Mouse (Mus musculus) layer of hippocampus, adult 11-12 months (tissue): Measurements from ENCODE around the gene Hjurp.
"Not testable (repeated sequence)": the region's sequence is repeated elsewhere in the genome, so short reads cannot be mapped to it uniquely, and the experiment has no call there.

Source experiments
- DNase-seq: peaks from one replicate; pipeline ENCODE4 v3.0.0; 2022; ENCODE audit warnings: low spot score

Hjurp gene

GRCm38 (mm10) chr1:88223591-88223990, 53.8 kb downstream of the Hjurp start:
- DNase-seq, result no peak

- not testable (repeated sequence) for DNase-seq
Measured at GRCm38 (mm10) chr1:88223011-88223515, 54.4 kb downstream of the Hjurp start.

- no peak for DNase-seq
Measured at GRCm38 (mm10) chr1:88222216-88222615, 55.2 kb downstream of the Hjurp start.

GRCm38 (mm10) chr1:88220336-88220735, 57.1 kb downstream of the Hjurp start:
- DNase-seq, result no peak

- DNase-seq, result no peak
Measured at GRCm38 (mm10) chr1:88219054-88219453, 58.4 kb downstream of the Hjurp start.

GRCm38 (mm10) chr1:88218591-88218990, 58.8 kb downstream of the Hjurp start:
- DNase-seq, result no peak

- DNase-seq, result no peak
Measured at GRCm38 (mm10) chr1:88218051-88218450, 59.4 kb downstream of the Hjurp start.

- DNase-seq, result no peak
Measured at GRCm38 (mm10) chr1:88217576-88217975, 59.9 kb downstream of the Hjurp start.

GRCm38 (mm10) chr1:88217144-88217543, 60.3 kb downstream of the Hjurp start:
- DNase-seq, result no peak

- DNase-seq, result no peak
Measured at GRCm38 (mm10) chr1:88216551-88216950, 60.9 kb downstream of the Hjurp start.

GRCm38 (mm10) chr1:88215466-88216380, 61.7 kb downstream of the Hjurp start:
- DNase-seq, result no peak

- no peak for DNase-seq
Measured at GRCm38 (mm10) chr1:88214462-88214952, 62.9 kb downstream of the Hjurp start.

GRCm38 (mm10) chr1:88213766-88214461, 63.5 kb downstream of the Hjurp start:
- no peak for DNase-seq

- DNase-seq, result no peak
Measured at GRCm38 (mm10) chr1:88213061-88213460, 64.4 kb downstream of the Hjurp start.
